Mouse (Mus musculus): ENCODE data around the gene Wscd1. TPM values are rescaled to one million over a fixed set of nuclear protein-coding genes. Genes with fewer than 3 reads are reported as not detected.
A peak's percentile ranks its signal among the peaks of the same experiment; 100 is the strongest.

The Wscd1 gene
- polyA plus RNA-seq, 1 experiment from 2014 or later = 55.1 TPM

- Histone ChIP-seq H3K36me3 (replicated peaks; ENCODE audit: control insufficient read depth, insufficient read depth) (peaks cover 25% of the 10 kb centered on the region), H3K27me3 (ENCODE audit: control insufficient read depth, insufficient read depth, low read length) (no peaks in the 10 kb centered on the region), H3K4me2 (replicated peaks) (no peak overlapping the region), H3K9ac (no peak overlapping the region), H3K4me3 (replicated peaks; ENCODE audit: low read length) (no peak overlapping the region), H3K27ac (peak overlapping the region; percentile 82; the same call in 1 of the 2 replicates), H3K9me3 (ENCODE audit: control insufficient read depth, low read length) (no peaks in the 10 kb centered on the region), H3K4me1 (replicated peaks; ENCODE audit: control insufficient read depth, insufficient read depth, low read length) (peaks cover 34% of the 10 kb centered on the region)
- WGBS = 78% methylated on average over 2 of the region's 2 CpGs
- ATAC-seq (ENCODE audit: low FRiP score) = no peak
- DNase-seq (ENCODE audit: low spot score) = no peak
Observed at GRCm38 (mm10) chr11:71764743-71765142, 15.0 kb downstream of the Wscd1 start.

- Histone ChIP-seq H3K9me3 (ENCODE audit: control insufficient read depth, low read length) (no peaks in the 10 kb centered on the region), H3K27me3 (ENCODE audit: control insufficient read depth, insufficient read depth, low read length) (no peaks in the 10 kb centered on the region), H3K4me3 (replicated peaks; ENCODE audit: low read length) (no peak overlapping the region), H3K4me1 (replicated peaks; ENCODE audit: control insufficient read depth, insufficient read depth, low read length) (peaks cover 31% of the 10 kb centered on the region), H3K4me2 (replicated peaks) (no peak overlapping the region), H3K27ac (no peak overlapping the region), H3K9ac (no peak overlapping the region), H3K36me3 (replicated peaks; ENCODE audit: control insufficient read depth, insufficient read depth) (peaks cover 25% of the 10 kb centered on the region)
- WGBS = 66% methylated on average over 6 of the region's 6 CpGs
- DNase-seq (ENCODE audit: low spot score) = no peak
- ATAC-seq (ENCODE audit: low FRiP score) = no peak
Observed at GRCm38 (mm10) chr11:71765335-71765734, 15.6 kb downstream of the Wscd1 start.

- H3K27ac ChIP-seq = no peak overlapping the region
- WGBS = 85% methylated on average over 1 of the region's 1 CpGs
- peaks cover 26% of the 10 kb centered on the region for H3K36me3 ChIP-seq (replicated peaks; ENCODE audit: control insufficient read depth, insufficient read depth)
- H3K27me3 ChIP-seq (ENCODE audit: control insufficient read depth, insufficient read depth, low read length) = no peaks in the 10 kb centered on the region
- ATAC-seq (ENCODE audit: low FRiP score) (no peak), DNase-seq (ENCODE audit: low spot score) (no peak)
- no peak overlapping the region for H3K9ac ChIP-seq
- peaks cover 34% of the 10 kb centered on the region for H3K4me1 ChIP-seq (replicated peaks; ENCODE audit: control insufficient read depth, insufficient read depth, low read length)
- H3K9me3 ChIP-seq (ENCODE audit: control insufficient read depth, low read length) = no peaks in the 10 kb centered on the region
- H3K4me3 ChIP-seq (replicated peaks; ENCODE audit: low read length) = no peak overlapping the region
- no peak overlapping the region for H3K4me2 ChIP-seq (replicated peaks)
Observed at GRCm38 (mm10) chr11:71766380-71766779, 16.7 kb downstream of the Wscd1 start.

GRCm38 (mm10) chr11:71767726-71768125, 18.0 kb downstream of the Wscd1 start:
- H3K9ac ChIP-seq = no peak overlapping the region
- H3K9me3 ChIP-seq (ENCODE audit: control insufficient read depth, low read length) = no peaks in the 10 kb centered on the region
- no peak overlapping the region for H3K4me3 ChIP-seq (replicated peaks; ENCODE audit: low read length)
- ATAC-seq (ENCODE audit: low FRiP score) = no peak
- peaks cover 37% of the 10 kb centered on the region for H3K36me3 ChIP-seq (replicated peaks; ENCODE audit: control insufficient read depth, insufficient read depth)
- no peak overlapping the region for H3K27ac ChIP-seq
- no peaks in the 10 kb centered on the region for H3K27me3 ChIP-seq (ENCODE audit: control insufficient read depth, insufficient read depth, low read length)
- H3K4me1 ChIP-seq (replicated peaks; ENCODE audit: control insufficient read depth, insufficient read depth, low read length) = peaks cover 32% of the 10 kb centered on the region
- 71% methylated on average over 3 of the region's 3 CpGs for WGBS
- DNase-seq (ENCODE audit: low spot score) = no peak
- no peak overlapping the region for H3K4me2 ChIP-seq (replicated peaks)

- Histone ChIP-seq H3K9ac (no peak overlapping the region), H3K36me3 (replicated peaks; ENCODE audit: control insufficient read depth, insufficient read depth) (peaks cover 37% of the 10 kb centered on the region), H3K27me3 (ENCODE audit: control insufficient read depth, insufficient read depth, low read length) (no peaks in the 10 kb centered on the region), H3K9me3 (ENCODE audit: control insufficient read depth, low read length) (no peaks in the 10 kb centered on the region), H3K27ac (no peak overlapping the region), H3K4me1 (replicated peaks; ENCODE audit: control insufficient read depth, insufficient read depth, low read length) (peaks cover 27% of the 10 kb centered on the region; the same call in 1 of the 2 replicates), H3K4me3 (replicated peaks; ENCODE audit: low read length) (no peak overlapping the region), H3K4me2 (replicated peaks) (no peak overlapping the region)
- no peak for DNase-seq (ENCODE audit: low spot score)
- ATAC-seq (ENCODE audit: low FRiP score) = no peak
- WGBS = 71% methylated on average over 8 of the region's 8 CpGs
Observed at GRCm38 (mm10) chr11:71769744-71770143, 20.0 kb downstream of the Wscd1 start.

- no peaks in the 10 kb centered on the region for H3K9me3 ChIP-seq (ENCODE audit: control insufficient read depth, low read length)
- H3K36me3 ChIP-seq (replicated peaks; ENCODE audit: control insufficient read depth, insufficient read depth) = peaks cover 44% of the 10 kb centered on the region
- no peak for ATAC-seq (ENCODE audit: low FRiP score)
- H3K9ac ChIP-seq = no peak overlapping the region
- WGBS = 47% methylated on average over 2 of the region's 2 CpGs
- peaks cover 24% of the 10 kb centered on the region; the same call in 1 of the 2 replicates for H3K4me1 ChIP-seq (replicated peaks; ENCODE audit: control insufficient read depth, insufficient read depth, low read length)
- no peak for DNase-seq (ENCODE audit: low spot score)
- H3K27me3 ChIP-seq (ENCODE audit: control insufficient read depth, insufficient read depth, low read length) = no peaks in the 10 kb centered on the region
- H3K27ac ChIP-seq = no peak overlapping the region
- H3K4me3 ChIP-seq (replicated peaks; ENCODE audit: low read length) = no peak overlapping the region
- H3K4me2 ChIP-seq (replicated peaks) = no peak overlapping the region
Observed at GRCm38 (mm10) chr11:71770479-71770878, 20.8 kb downstream of the Wscd1 start.

GRCm38 (mm10) chr11:71771074-71771473, 21.4 kb downstream of the Wscd1 start:
- H3K4me3 ChIP-seq (replicated peaks; ENCODE audit: low read length) = no peak overlapping the region
- 81% methylated on average over 7 of the region's 7 CpGs for WGBS
- H3K4me1 ChIP-seq (replicated peaks; ENCODE audit: control insufficient read depth, insufficient read depth, low read length) = peaks cover 24% of the 10 kb centered on the region; the same call in 1 of the 2 replicates
- H3K9me3 ChIP-seq (ENCODE audit: control insufficient read depth, low read length) = no peaks in the 10 kb centered on the region
- H3K27ac ChIP-seq = no peak overlapping the region
- H3K9ac ChIP-seq = no peak overlapping the region
- H3K27me3 ChIP-seq (ENCODE audit: control insufficient read depth, insufficient read depth, low read length) = no peaks in the 10 kb centered on the region
- H3K36me3 ChIP-seq (replicated peaks; ENCODE audit: control insufficient read depth, insufficient read depth) = peaks cover 50% of the 10 kb centered on the region
- ATAC-seq (ENCODE audit: low FRiP score) (no peak), DNase-seq (ENCODE audit: low spot score) (no peak)
- H3K4me2 ChIP-seq (replicated peaks) = no peak overlapping the region

- H3K9ac ChIP-seq = no peak overlapping the region
- 34% methylated on average over 6 of the region's 6 CpGs for WGBS
- H3K9me3 ChIP-seq (ENCODE audit: control insufficient read depth, low read length) = no peaks in the 10 kb centered on the region
- peaks cover 24% of the 10 kb centered on the region; the same call in 1 of the 2 replicates for H3K4me1 ChIP-seq (replicated peaks; ENCODE audit: control insufficient read depth, insufficient read depth, low read length)
- H3K27ac ChIP-seq = no peak overlapping the region
- peaks cover 54% of the 10 kb centered on the region for H3K36me3 ChIP-seq (replicated peaks; ENCODE audit: control insufficient read depth, insufficient read depth)
- no peaks in the 10 kb centered on the region for H3K27me3 ChIP-seq (ENCODE audit: control insufficient read depth, insufficient read depth, low read length)
- DNase-seq (ENCODE audit: low spot score) (no peak), ATAC-seq (ENCODE audit: low FRiP score) (no peak)
- no peak overlapping the region for H3K4me3 ChIP-seq (replicated peaks; ENCODE audit: low read length)
- H3K4me2 ChIP-seq (replicated peaks) = no peak overlapping the region
Observed at GRCm38 (mm10) chr11:71772056-71772455, 22.3 kb downstream of the Wscd1 start.

GRCm38 (mm10) chr11:71772802-71773201, 23.1 kb downstream of the Wscd1 start:
- H3K27ac ChIP-seq = no peak overlapping the region
- 25% methylated on average over 4 of the region's 4 CpGs for WGBS
- H3K27me3 ChIP-seq (ENCODE audit: control insufficient read depth, insufficient read depth, low read length) = no peaks in the 10 kb centered on the region
- no peak for ATAC-seq (ENCODE audit: low FRiP score)
- H3K9ac ChIP-seq = no peak overlapping the region
- H3K4me1 ChIP-seq (replicated peaks; ENCODE audit: control insufficient read depth, insufficient read depth, low read length) = peaks cover 24% of the 10 kb centered on the region; the same call in 1 of the 2 replicates
- H3K9me3 ChIP-seq (ENCODE audit: control insufficient read depth, low read length) = no peaks in the 10 kb centered on the region
- no peak for DNase-seq (ENCODE audit: low spot score)
- H3K36me3 ChIP-seq (replicated peaks; ENCODE audit: control insufficient read depth, insufficient read depth) = peaks cover 58% of the 10 kb centered on the region
- no peak overlapping the region for H3K4me3 ChIP-seq (replicated peaks; ENCODE audit: low read length)
- no peak overlapping the region for H3K4me2 ChIP-seq (replicated peaks)

Measured in hindbrain, embryonic 14.5 days (tissue).